Mouse (Mus musculus) liver, adult 2 months (tissue): Measurements from ENCODE around the gene Kifc5b.

Experiments used
- CTCF ChIP-seq: fragments of 200-500 bp; IDR thresholded peaks from 2 replicates; pipeline ENCODE4 v1.5.1; 2011; ENCODE audit warnings: low read depth, low read length, control low read depth
- POLR2A ChIP-seq: fragments of 200-500 bp; IDR thresholded peaks from 2 replicates; pipeline ENCODE4 v1.6.1; 2011; ENCODE audit warnings: low read length, control low read depth; ENCODE audit not compliant: insufficient read depth; ENCODE audit errors: extremely low read depth

GRCm38 (mm10) chr17:26971247-26971905 lies 54.5 kb downstream of the Kifc5b start:
- no peak for TF ChIP-seq CTCF
- TF ChIP-seq POLR2A, result no peak
